Mouse (Mus musculus) cerebellum, adult 11-12 months (tissue): ENCODE results near the gene Mgll.

Experiments used
- DNase-seq: peaks from one replicate; pipeline ENCODE4 v3.0.0; 2022

Mgll gene

DNA sequence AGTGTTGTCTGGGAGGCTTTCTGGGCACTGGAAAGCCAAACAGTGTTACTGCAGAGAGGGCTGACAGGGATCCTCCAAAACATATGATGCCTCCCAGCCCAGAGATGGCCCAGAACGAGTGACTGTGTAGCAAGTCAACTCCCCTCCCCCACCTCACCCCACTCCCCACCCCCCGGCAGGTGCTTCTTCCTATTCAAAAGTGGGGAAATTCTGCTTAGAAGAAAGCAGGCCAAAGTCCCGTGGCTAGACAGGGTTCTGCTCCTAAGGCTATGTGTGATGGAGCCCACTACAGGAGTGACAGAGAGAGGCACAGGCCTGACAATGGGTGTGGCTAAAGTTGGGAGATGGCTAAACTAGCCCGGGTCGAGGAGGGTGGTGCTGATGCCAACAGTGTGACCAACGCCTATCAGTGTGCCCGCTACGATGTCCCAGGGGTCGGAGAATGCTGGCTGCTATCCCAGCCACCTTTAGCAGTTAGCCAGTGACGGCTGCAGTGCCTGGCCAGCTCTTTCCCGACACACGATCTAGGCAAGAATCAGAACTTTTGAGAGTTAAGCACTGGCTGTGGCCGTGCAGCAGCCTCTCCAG is 52.2 kb downstream of the Mgll start:
- no peak for DNase-seq

DNA sequence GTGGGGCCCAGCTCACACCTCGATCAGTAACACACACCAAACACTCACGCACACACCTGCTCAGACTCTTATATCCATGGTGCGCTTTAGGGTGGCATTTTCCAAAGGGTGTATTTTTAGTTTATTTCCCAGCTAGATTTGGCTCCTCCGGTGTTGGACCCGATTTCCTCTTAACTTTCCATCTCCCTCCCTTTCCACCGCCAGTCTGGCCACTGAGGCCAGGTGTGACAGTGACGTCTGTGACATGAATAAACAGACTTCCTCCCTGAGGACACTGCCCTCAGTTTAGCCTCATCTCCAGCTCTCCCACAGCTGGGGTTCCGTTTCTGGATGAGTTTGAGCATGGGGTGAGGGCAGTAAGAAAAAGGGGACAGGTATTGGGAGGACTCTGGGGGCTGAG is 52.8 kb downstream of the Mgll start:
- no peak for DNase-seq

DNA sequence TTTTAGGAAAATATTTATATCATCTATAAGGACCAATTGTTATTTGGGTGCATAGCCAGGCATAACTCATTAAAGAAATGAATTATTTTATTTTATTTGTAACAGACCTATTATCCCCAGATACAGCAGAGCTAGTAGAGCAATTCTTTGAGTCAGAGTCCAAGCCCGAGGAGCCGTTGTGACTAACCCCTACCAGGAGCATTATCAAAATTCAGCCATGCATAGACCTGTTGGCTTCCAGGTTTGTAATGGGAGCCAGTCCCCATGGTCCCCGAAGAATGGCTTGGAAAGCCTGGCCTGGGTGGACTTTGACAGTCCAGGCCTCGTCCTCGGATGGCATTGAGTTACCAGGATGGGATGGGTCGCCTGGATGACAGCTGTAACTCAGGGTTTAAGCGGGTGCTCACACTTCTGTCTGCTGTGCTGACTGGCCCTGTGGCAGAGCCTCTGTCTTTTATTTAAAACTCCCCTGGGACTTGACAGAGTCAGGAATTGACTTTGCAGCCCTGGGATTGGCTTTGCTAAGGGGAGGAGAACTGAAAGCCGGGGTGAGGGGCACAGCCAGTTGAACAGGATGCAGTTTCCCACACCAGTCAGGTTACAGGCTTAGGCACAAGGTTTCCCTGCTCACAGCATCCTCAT is 54.0 kb downstream of the Mgll start:
- DNase-seq: no peak

DNA sequence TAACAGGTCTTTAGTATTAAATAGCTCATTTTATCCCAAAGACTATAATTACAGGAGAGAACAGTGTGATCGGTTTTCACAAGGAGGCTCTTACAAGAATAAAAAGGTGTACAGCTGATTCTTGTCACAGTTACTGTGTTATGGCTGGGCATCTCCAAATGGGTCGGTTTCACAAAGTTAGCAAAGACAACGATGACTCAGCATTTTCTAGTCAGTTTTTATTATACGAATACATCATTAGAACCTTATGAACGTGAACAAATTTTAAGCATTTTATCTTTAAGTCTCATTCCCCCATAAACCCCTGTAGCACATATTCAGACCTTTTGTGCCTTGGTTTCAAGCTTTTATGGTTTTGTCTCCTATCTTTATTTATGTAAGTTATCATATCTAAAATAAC is 55.5 kb downstream of the Mgll start:
- DNase-seq: no peak

DNA sequence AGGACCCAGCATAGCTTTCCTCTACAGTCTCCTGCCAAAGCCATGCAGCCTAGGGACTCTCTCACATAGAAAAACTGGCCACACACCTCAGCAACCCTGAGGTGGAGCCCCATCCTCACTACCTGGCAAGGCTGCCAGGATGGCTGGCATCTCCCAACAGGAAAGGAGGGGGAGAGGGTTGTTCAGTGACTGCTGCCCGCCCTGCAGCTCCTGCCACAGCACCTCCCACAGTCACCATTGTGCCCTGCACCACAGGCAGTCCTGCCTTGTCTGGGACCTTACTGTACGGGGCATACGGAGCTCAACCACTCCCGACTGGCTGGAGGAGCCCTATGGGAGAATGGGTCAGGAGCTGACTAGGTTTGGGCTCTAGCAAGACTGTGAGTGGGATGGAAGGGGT is 57.7 kb downstream of the Mgll start:
- DNase-seq: peak; percentile 54

DNA sequence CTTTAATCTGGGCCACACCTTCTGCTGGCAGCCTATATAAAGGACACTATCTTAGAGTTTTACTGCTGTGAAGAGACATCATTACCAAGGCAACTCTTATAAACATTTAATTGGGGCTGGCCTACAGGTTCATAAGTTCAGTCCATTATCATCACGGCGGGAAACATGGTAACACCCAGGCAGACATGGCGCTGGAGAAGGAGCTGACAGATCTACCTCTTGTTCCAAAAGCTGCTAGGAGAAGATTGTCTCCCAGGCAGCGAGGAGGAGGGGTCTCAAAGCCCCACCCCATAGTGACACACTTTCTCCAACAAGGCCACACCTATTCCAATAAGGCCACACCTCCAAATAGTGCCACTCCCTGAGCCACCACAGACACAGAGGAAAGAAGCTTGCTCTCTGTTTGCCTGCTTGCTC is 58.8 kb downstream of the Mgll start:
- DNase-seq: no peak

DNA sequence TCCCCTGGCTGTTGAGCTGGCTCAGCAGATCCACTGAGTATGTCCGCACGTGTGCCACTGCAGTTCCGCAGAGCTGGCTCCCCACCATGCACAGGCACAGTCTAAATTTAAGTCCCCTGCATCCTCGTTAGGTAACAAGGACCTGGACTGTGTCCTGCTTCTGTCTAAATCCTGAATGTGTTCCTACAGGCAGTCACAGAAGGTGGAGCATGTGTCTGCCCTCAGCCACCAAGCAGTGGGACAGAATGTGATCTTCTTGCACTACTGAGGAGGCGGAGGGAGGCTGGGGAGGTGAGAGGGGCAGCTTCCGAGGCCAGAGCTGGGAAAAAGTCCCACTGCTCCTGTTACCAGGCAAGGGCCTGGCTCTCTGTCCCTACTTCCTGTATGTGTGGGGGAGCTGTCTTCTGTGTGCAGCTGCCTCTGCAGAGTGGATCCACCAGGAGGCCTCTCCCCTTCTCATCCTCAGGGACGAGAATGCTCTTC is 60.5 kb downstream of the Mgll start:
- peak; percentile 88 for DNase-seq

DNA sequence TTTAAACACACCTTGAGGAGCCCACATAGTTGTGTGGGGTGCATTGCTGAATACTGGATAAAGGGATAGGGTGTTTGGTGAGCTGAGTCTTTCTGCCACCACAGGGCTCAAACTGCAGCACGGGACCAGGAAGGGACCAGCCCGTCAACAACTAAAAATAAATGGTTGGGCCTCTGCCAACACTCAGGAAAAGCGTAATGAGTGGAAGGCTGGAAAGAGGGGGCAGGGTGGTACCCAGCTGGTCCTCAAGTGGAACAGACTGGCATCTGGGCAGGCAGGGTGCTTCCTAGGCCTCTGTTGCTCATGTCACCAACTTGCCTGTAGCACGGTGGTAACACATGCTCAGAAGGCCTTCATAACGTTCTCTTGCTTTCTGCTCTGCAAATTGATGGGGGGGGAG is 61.1 kb downstream of the Mgll start:
- DNase-seq: peak; percentile 61

DNA sequence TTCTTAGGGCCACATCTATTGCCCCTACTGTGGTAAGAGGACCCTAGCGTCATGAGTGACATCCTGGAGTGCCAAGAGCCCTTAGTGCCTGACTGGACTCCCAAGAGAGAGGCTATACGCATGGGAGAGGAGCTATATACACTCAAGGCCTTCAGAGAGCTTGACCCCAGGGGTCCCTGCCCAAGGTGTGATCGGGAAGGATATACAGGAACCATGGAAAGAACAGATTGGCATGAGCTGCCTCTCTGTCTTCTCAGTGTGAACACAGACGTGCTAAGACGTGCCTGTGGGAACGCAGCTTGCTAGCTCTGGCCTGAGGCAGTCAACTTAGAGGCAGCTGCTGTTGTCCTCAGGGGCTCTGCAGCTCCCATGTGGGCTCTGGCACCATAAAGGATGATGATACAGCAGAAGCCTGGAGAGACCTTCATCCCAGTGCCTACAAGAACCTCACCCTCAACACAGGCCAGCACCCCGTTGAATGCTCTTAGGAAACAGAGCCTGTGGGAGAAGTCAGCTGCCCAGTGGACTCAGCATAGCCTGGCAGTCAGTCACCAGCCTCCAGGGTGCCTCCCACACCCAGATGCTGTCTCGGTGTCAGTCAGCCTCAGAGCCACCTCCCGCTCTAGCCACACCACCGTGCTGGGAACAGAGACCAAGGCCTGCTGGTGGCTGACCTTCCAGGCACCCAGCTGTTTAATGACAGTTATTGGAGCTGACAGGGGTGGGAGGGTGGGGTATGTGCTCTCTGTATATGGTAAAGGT is 61.8 kb downstream of the Mgll start:
- DNase-seq: peak; percentile 64

DNA sequence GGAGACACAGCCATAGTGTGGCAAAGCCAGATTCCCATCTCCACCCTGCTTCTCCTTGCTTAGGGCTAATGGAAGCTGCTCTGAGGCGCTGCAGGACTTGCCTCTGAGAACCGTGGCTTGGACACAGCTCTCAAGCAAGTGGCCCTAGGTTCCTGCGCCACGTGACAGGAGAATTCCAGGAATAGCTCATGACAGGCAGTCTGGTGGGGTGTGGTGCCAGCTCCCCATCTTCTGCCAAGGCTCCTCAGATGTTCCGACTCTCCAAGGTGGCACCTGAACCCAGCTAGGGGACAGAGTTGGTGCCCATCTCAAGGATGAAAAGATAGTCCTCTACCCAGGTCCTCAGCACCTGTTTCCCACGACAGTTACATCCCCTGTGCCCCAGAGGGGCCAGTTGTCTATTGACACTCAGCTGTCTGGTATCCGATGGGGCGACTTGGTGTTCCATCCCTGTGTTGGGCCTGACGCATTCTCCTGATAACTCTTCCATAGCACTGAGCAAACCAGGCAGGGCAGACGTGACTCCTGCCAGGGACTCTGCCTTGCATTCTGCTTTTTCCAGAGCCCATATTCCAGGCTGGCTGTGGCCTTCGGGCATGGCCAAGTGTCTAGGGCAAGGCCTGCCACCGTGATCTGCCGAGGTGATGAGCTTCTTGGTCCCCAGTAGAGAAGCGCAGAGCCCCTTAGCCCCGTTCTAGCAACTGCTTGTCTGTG is 62.7 kb downstream of the Mgll start:
- peak; percentile 92 for DNase-seq

DNA sequence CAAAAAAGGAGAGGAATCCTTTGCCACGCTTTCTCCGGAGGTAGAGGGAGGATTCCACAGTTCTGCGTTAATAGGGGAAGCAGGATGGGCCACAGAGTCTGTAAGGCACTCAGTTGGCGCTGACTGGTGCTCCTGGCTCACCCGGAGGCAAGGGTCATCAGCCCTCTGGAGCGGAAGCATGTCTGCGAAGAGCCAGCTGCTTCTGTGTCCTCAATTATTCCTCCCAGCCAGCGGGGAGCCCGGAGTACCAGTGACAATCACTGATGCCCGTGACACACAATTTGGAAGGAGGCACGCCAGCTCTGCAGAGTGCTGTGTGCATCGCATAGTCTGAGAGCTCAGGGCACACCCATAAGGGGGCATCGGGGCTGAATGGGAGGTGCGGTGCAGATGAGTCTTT is 63.3 kb downstream of the Mgll start:
- DNase-seq: peak; percentile 73

DNA sequence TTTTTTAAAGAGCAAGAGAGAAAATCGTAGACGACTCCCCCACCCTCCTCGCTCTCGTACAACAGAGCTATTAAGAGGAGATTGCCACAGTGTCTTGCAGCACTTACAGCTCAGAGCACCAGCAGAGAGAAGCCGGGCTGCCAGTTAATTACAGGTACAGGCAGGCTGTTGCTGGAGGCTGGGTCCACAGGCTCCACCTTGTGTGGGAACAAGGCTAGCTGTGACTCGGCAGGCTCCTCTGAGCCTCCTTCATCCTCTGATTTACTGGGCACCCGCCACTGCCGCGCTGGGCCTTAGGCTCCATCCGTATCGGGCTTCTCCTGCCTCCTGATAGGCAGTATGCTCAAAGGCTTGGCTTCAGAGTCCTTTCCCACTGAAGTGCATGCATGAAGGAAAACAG is 64.0 kb downstream of the Mgll start:
- DNase-seq: peak; percentile 67

DNA sequence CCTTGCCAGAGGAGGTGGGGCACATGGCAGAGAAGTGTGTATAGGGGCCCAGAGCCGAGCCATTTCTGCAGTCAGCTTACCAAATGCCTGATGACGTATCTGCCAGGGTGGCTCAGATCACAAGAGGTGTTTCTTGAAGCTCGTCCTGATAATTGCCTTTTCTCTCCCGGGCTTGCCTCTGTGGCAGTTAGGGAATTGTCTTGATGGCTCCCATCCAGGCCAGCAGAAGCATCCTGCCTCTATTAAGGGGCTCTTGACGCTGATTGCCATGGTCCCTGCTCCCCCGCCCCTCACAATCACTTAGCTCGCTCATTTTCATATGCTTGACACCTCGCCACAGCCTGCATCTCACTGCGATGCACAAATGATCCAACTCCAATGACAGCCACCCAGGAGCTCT is 67.1 kb downstream of the Mgll start:
- no peak for DNase-seq

DNA sequence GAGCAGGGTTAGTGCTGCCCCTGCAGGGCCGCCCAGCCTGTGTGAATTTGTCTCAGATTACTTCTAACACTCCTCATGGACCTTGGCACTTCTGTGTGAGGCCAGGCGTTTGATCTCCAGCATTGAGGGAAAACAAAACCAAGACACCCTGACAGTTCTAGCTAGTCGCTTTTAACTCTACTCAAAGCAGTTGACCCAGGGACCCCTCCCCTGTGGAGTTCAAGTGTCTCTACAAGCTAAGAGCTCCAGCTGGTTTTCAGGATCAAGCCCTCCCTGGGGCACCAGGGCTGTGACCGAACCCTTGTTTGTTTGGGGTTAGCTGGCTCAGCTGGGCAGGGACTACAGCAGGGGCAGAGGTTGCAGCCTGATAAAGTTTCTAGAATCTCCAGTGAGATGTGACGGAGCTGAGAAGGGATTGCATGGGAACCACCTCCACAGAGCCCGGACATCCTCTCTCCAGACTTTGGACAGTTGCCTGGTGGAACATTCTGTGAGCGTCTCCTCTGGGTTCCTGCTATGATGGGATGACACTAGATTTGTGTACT is 68.0 kb downstream of the Mgll start:
- no peak for DNase-seq

DNA sequence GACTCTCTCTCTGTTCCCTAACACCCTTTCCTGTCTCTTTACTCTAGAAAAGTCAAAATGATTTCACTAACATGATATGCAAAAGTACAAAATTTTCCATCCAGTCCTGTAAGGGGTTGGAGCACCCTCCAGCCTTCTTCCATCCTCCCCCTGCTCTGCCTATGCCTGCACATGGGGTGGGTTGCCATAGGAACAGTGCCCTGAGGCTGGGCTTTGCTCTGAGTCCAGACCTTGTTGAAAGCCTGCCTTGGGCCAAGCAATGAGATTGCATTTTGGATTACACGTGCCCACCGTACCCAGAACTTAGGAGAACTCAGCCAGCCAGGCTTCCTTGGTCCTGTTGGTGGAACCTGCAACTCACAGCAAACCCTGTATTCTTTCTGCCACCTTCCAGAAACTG is 69.0 kb downstream of the Mgll start:
- DNase-seq: no peak

DNA sequence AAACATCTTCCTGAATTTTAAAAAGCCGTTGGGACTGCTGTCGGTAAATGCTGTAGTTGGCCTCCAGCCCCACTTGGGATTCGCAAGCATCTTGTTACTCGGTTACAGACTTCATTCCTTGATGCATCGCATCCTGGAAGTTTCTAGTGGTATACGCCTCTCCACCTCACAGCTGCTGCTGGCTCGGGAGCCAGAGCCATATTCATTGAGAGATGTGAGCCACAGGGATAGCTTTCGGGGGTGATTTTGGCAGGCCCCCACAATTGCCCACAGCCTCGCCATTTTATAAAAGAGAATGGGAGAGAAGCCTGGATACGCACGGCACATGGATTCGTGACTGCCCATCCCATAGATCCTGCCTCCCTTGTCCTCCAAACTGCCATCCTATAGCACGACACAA is 69.7 kb downstream of the Mgll start:
- DNase-seq: no peak

DNA sequence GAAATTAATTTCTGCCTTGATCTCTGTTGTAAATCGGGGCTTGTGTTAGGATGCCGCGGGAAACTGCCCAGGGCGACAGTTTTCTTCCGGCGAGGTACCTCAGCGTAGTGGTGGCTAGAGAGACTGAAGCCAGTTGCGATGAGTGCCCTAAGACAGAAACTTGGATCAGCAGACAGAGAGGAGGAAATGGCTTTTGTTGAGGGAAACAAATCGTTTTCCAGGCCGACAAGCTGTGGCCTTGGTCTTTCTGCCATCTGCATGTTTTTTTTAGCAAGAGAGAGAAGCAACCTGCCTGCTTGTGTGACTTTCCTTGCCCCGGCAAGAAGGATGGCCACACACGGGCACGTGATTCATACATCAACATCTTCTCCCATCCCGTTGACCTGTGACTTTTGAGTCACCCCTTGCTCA is 70.4 kb downstream of the Mgll start:
- DNase-seq: peak; percentile 64

DNA sequence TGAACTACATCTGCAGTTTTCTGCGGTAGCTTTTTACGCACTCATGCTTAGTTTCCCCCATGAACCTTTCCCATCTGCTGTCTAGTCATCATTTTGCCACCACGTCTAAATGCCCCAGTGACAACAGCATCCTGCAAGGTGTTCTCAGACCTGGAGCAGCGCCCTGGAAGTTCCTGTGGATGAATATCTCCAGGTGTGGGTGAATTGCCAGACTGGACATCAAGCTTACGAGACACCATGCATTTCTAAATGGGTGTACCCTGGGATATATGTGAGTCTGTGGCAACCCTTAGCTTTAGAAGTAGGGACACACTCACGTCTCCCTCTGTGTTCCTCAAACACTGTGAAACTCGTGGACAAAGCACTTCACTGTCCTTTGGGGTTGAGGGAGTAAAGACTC is 76.0 kb downstream of the Mgll start:
- no peak for DNase-seq

DNA sequence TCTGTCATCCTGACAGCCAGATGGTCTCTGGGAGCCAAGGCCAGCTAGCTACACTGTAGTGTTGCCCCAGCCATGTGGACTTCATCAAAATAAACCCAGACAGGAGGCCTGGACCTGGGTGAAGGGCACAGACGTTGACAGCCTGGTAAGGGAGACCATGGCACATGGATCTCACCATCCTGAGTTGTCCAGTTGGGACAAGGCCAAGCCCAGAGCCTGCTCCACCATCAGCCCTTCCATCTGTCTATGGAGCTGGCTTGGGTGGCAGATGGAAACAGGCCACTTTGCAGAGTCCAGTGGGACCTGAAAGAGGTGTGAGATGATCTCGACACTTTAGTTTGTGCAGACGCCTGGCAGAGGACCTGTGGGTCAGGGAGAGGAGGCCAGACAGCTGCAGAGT is 76.5 kb downstream of the Mgll start:
- peak; percentile 98 for DNase-seq

DNA sequence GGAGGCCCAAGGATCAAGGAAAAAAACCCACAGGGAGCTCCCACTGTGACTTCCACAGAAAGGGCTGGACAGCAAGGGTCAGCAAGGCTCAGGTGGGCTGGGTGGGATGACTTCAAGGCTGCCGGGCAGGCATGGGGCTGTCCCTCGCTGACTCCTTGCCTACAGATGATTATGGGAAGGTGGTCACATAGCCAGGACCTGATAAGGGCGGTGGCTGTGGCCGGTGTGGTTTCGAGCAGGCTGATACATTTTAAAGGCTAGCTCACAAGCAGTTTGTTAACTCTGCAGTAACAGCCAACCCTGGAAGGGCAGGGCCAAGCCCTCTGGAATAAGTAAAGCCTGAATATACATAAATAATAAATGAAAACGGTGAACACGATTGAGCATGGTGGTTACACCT is 78.8 kb downstream of the Mgll start:
- no peak for DNase-seq

DNA sequence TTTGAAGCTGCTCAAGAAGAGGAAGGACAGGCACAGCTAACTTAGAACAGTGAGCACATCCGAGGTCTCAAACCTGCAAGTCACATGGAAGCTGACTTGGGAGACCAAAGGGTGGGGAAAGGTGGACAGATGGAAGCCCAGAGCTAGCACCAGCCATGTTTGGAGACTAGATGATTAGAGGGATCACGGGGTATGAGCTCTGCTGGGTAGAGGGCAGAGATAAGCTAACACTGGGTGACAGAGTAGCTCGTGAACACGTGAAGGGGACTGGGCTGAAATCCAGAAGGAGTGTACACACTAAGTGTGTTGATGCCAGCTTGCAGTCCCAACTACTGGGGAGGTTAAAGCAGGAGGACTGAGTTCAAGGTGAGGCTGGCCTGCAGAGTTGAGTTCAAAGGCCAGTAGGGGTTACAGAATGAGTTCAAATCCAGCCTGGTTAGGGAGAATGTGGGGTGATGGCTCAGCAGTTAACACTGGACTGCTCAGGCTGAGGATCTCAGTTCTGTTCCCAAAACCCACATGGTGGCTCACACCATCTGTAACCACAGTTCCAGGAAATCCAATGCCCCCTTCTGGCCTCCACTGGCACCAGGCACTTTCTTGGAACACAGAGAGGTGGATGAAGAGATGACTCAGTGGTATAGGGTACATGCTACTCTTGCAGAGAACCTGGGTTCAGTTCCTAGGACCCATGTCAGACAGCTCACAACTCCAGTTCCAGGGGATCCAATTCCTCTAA is 79.9 kb downstream of the Mgll start:
- DNase-seq: no peak

DNA sequence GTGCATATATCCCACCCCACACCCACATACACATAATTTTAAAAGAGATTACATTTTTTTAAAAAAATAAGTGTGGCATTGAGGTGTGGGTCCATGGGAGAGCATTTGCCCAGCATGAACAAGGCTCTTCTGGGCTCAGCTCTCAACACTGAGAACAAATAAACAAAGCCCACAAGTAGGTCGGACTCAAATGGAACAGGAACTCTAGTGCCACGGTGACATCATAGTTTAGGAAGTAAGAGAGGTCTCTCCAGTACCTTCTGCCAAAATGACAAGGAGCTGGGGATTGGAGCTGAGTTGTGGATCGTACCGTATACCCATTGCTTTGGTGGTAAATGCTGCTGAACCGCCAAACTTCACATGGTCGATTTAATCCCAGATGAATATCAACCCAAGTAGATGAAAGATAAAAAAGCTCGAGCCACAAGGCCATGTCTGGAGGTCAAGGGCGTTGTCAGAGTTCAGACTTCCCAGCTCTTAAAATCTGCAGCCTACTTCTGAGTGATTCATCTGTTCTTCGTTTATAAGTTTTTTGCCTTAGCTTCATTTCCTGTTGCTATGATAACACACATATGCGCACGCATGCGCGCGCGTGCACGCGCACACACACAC is 80.9 kb downstream of the Mgll start:
- DNase-seq: no peak
